Mouse (Mus musculus) spleen, postnatal 14 days (tissue): Measurements from ENCODE around the gene Nprl3.
"Not testable (repeated sequence)": the region's sequence is repeated elsewhere in the genome, so short reads cannot be mapped to it uniquely, and the experiment has no call there.

Source experiments
- DNase-seq, 2 experiments: peaks; one replicate each; pipeline ENCODE4 v3.0.0; 2021 to 2022; ENCODE audit warnings: low spot score in 2 of 2

Nprl3 gene

DNA sequence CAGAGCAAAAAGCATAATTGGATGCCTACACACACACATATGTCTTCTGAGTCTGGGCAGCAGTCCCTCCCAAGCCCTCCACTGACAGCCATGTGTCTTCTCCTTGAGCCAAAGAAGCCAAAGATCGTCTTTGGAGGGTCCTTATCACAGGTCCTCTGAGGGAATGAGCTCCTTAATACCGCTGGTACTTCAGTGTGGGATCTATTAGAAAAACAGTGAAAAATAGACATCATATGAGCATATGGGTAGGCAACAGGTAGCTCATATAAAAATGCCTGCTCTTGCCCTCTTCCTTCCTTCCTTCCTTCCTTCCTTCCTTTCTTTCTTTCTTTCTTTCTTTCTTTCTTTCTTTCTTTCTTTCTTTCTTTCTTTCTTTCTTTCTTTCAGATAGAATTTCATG lies 17.1 kb upstream of the Nprl3 start:
- DNase-seq: not testable (repeated sequence)

DNA sequence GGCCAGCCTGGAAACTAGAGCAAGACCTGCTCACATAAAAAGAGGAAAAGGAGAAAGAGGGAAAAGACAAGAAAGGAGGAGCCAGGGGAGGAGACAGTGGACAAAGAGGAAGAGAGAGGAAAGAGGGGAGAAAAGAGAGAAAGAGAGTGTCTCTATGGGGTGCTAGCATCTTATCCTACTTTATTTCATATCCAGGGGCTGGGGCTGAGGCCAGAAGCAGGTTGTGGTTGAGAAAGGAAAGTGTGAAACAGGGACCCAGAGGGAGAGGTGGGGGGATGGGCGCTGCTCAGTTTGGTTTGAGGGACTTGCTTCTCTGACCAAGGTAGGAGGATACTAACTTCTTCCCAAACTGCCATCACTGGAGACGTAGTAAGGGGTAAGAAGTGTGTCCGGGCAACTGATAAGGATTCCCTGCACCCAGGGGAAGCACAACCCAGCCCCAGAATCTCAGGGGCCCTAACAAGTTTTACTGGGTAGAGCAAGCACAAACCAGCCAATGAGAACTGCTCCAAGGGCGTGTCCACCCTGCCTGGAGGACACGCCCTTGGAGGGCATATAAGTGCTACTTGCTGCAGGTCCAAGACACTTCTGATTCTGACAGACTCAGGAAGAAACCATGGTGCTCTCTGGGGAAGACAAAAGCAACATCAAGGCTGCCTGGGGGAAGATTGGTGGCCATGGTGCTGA lies 15.7 kb upstream of the Nprl3 start, which contains the start of gene Hba-a1:
Gene Hba-a1, plus strand, starts transcription at position 421 of the 687 bp plus-strand sequence.
- DNase-seq: not testable (repeated sequence)

DNA sequence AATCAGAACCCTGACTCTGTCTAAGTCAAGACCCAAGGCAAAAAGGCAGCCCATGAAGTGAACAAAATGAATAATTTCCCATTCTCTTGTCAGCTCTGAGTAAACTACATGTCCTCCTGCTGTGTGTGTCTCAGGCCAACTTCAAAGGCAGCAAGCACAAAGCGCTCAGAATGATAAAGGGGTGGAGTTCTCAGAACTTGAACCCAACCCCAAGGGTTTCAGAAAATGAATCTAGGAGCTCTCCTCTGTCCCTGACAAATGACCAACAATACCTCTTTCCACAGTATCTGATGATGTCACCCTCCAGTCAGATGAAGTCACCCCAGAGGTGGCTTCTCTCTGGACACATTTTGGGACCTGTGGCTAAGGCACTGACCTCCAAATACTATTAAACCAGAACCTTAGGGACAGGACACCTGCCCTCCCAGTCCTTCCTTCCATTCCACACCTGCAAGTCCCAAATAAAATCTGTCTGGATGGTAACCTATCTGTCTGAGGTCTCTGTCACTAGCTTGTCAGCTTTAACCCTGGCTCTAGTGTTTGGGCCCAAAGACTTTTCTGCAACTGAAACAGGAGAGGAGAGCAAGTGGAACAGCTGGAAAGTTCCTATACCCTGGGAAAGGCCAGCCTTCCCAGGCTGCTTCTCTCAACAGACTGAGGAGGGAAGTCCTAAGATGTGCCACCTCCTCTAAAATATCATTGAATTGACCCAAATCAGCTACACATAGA lies 14.1 kb upstream of the Nprl3 start:
- DNase-seq: no peak

DNA sequence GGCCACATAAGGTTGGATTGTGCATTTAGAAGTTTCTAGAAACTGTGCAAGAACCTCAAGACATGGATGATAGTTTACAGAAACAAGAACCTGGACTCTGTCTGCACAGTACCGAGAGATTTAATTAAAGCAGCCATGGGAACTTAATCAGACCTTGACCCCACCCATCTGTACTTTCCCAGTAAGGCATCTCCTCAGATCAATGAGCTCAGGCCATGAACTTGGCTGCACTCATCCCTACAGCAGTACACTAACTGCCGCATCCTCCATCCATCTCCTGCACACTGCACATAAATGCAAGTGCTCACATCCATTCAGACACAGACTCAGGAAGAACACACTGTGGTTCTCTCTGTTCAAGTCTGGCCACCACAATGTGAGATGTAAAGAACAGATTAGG lies 13.1 kb upstream of the Nprl3 start:
- DNase-seq: no peak

DNA sequence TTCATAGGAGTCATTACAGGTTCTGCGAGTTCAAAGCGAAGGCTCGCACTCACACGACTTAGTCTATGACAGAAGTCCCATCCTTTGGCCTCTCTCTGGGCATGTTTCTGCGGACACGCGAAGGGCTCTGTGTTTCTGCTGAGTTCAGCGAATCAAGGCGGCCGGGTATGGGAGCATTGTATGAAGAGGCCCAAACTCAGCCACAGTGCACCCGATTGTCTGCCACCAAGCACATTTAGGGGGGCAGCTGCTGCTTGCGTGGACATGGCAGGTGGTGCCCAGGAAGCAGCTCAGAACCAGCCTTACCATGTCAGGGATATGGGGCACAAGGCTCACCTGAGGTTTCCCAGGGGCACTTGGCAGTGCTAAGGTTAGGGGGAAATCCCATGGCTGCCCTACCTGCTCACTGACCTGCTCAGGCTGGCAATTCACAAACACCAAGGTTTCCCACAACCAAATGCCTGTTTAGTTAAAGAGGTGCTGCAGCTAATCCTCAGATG lies 11.0 kb upstream of the Nprl3 start:
- no peak for DNase-seq

DNA sequence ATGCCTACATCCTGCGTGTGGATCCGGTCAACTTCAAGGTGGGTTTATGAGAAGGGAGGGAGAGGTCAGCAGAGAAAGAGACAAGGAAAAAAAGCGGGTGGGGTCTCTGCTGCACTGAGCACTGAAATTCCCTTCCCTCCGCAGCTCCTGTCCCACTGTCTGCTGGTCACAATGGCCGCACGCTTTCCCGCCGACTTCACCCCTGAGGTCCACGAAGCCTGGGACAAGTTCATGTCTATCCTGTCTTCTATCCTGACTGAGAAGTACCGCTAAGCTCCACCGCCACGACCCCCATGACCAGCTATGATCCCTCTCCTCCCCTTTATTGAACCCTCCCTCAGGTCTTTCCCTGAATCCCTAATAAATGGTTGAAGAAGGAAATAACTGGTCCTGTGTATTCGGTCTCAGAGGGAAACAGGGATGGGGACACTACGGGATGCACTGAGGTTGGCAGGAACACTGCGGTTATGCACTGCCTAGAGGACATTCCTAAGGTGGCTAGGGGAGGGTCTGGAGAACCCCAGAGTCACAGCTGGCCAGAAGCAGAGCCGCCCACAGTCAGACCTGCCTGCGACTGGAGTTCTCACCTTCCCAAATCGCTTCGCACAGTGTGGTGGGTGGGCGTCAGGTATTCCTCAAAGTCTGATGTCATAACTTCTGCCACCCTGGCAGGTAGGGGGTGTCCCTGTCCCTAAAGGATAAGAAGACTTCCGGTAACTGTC lies 10.4 kb upstream of the Nprl3 start:
- no peak for DNase-seq

DNA sequence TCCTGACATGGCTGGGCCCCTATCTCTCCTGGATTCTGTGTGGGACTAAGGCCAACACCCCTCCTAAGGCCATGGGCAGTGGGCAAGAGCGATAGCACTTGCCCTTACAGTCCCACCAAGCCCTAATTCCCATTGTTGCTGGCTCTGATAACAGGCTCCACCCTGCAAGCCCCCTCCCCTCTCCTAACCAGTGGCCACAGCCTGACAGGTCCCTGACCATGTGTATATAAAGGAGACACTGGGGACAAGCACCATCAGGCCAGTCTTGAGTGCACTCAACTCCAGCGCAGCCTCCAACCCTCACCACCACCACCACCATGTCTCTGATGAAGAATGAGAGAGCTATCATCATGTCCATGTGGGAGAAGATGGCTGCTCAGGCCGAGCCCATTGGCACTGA lies 8.8 kb upstream of the Nprl3 start, which contains the start of gene Hba-x:
Gene Hba-x, plus strand, starts transcription at position 54 of the 400 bp plus-strand sequence.
- no peak for DNase-seq

DNA sequence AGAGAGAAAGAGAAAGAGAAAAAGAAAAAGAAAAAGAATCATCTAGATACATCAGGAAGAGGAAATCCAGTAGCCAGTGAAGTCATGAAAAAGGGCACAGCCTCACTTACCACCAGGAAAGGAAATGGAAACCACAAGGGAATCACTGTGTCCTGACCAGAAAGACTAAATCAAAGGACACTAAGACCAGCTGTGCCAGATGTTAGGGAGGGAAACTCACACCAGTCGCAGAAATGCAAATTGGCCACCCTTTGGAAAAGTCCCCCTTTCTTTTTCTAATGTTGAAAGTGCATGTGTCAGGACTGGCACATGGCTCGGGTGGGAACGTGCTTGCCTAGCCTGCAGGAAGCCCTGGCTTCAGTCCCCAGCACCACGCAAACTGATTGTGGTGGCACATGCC lies 3.7 kb upstream of the Nprl3 start:
- no peak for DNase-seq

DNA sequence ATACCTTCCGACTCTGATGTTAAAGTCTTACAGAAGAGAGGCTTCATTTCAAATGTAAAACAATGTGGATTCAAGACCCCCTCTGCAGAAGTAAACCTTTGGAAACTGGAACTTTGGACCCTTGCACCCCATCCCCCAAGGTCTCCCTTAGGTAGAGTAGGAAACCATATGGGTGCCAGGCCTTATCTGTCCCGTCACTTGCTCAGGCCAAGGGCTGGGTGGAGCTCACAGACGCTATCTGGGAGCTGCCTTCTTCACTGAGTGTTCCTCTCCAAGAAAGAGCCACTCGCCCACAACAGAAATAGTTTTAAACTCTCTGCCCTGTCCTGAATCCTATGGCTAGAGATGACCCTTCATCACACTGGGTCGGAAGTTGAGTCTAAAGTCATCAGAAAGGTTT lies 1.4 kb upstream of the Nprl3 start:
- DNase-seq: peak in 1 of 2 experiments; percentile 44

DNA sequence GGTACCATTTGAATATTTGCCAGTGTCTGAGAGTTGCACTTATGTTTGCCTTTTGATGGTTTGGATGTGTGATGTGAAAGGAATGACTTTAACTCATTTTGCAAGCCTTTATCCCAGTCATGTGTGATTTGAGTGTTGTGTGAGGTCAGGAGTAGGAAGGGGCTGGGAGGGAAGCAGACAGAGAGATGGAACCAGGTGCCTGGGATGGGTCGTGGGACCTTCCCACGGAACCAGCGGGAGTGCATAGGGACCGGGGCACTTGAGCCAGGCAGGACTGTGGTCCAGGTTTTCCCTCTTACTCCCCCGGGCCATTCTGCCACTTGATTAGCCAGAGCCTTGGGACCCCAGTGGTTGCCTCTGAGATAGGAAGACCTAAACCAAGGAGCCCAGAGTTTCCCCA lies 457 bp upstream of the Nprl3 start:
- DNase-seq: no peak

DNA sequence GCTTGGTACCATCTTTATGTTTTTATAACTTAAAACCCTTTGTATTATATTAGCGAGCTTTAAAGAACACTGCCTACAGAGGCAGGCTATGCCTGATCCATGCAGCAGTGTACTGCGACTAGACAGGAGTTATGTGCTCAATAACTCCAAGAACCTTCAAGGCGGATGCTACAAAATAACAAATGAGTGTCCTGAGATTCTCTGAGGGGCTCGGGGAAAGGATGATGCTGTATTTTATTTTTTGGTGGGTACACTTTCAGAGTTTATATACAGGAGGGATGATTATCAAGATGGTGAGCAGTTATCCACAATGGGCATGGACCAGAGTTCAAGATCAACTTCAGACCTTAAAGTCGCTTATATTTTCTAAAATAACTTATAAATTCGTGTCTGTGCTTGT lies 731 bp downstream of the Nprl3 start:
- DNase-seq: no peak

DNA sequence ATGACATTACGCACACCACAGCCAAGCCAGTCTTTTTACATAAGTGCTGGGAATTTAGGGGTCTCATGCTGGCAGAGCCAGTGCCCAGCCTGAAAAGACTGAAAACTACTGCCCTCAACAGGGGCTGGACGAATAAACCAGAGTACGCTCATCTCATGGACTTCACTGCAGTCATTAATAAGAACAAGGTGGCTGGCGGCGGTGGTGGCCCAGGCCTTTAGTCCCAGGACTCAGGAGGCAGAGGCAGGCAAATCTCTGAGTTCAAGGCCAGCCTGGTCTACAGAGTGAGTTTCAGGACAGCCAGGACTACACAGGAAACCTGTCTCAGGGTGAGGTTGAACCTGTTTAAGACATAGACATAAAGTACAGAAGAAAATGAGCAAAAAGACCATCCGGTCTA lies 1.3 kb downstream of the Nprl3 start:
- no peak for DNase-seq

DNA sequence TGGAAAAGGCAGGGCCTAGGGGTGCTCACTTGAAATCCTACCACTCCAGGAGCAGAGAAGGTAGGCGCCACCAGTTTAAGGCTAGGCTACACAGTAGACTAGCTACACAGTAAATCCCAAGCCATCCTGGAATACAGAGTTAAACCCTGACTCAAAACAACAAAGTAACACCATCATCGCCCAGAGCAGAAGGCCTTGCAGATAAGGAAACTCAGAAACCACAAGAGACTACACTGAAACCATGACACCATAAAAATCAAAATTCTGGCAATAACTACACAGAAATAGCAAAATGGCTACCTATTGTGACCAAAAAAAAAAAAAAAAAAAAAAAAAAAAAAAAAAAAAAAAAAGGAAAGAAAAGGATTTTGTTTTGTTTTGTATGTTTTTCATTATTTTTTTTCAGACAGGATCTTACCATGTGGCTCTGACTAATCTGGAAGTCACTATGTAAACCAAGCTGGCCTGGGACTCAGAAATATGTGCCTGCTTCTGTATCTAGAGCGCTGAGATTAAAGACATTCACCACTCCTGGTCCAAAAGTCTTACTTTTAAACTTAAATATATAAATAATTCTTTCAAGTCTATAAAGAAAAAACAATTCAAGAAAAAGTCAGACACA lies 2.3 kb downstream of the Nprl3 start:
- no peak for DNase-seq

DNA sequence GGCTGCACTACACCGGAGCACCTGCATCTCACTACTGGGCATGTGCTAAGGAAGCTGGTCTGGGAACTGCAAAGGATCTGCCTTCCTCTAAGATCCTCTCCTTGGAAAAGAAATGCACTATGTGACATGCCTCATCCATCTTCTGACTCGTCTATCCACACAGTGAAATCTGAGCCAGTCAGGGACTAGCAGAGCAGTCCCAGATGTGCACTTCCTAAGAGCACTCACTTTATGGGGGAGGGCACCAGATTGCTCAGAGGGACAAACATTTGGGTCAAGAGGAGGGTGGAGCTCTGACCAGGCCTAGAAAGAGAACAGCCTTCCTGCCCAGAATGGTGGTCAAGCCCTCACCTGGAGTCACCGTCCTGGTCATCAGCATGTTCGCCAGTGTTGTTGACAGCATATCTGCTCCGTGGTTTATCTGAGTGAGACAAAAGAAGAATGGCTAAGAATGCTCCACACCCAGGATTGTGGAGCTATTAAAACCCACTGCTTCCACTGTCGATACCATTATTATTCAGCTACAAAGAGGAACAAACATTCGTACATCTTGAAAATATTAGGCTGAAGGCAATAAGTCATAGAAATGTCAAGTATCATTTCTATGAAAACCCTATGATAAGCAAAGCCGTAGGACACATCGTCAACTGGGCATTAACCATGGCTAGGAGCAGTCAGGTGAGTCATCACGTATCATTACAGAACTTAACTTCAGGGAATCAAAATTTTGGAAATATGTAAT lies 4.7 kb downstream of the Nprl3 start:
- DNase-seq: no peak

DNA sequence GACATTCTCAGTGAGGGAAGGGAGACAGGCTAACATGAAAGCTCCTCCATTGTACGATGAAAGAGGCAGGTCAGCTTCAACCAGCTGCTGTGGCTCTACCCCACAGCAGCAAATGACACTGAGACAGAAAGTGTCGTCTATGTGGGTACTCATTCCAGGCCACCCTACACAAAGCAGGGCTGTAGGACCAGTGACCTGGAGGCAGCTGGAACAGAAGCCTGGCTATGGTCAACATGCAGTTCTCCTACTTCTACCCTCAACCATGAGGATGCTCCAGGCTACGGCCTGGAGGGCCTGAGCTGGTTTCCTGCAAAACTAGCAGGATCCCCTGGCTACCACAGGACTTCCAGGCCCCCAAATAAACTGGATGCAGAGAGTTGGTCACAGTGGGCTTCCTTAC lies 10.9 kb downstream of the Nprl3 start:
- no peak for DNase-seq

DNA sequence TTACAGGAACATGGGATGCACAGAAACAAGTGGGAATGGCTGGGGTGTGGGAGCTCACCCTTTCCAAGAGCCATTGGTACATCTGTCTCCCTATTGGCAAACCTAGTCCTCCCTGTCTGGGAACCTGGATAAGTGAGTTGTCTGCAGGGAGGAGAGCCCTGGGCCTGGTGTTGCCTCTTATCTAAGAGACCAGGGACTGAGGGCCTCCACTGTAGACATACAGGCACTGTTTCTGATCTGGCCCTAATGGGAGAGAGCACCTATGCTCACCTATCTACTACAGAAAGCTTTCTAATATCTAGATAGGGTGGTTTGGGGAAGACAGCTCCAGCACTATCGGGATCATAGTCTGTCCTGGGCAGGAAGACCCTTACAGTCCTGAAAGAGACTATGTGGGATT lies 11.4 kb downstream of the Nprl3 start:
- DNase-seq: no peak

DNA sequence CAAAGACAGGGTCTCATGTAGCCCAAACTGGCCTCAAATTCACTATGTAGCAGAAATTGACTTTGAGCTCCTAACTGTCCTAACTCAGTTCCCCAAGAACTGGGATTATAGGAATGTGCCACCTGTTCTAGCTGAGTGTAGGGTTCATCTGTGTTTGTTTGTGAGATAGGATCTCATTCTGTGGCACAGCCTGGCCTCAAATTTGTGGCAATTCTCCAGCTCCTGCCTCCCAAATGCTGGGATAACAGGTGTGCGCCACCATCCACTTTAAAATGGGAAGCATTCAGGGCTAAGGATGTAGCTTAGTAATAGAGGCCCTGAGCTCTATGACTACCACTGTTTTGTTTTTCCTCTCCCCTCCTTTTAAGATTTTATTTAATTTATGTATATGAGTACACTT lies 14.4 kb downstream of the Nprl3 start:
- no peak for DNase-seq

DNA sequence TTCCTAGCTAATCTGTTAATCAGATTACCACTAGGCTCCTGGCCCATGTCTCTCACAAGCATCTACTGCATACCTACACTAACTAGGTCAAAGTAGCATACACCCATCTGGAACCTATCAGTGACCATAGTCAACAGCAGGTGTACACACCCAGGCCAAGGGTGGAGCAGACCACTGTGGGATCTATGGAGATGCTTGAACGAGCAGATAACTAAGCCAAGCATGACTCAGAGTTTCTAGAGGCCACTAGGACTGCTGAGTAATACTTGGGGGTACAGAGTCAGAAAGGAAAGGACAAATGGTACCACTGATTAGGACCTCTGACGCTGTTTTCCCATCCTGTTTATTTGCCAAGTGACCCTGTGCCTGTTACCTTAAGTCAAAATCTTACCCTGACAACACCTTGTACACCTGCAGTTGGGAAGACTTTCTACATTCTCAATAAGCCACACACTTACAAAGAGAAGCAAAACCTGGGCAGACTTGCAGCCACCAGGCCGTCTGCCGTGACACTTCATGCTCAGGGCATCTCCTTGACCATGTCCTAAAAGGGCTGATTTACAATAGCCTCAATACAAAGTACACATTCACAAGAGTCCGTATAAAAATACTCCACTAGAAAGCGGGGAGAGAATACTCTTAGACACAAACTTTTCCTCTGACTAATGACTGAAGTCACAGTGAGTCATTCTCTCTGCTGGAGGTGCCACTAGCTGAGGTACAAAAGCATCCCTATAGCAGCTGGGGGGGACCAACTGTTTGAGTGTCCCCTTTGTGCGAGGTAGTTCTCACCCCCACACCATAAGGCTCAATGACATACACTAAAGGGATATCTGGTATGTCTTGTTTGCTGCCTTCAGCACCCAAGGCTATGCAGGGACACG lies 16.4 kb downstream of the Nprl3 start:
- peak; percentile 41 to 55 for DNase-seq

DNA sequence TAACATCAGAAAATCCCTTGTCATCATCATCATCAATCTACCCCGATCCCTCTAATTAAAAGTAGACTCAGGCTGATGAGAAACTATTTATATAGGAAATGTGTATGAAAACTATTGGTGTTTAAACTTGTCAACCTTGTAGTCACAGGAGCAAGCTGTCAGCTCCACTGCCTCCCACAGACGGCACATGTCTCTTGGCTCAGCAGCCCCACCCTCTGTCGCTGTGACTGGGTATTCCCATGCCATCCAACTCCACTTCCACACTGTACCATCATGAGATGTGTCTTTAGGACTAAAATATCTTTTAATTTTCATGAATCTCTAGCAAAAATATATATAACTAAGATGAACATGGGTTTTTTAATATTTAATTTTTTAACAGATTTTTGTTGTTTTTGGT lies 19.2 kb downstream of the Nprl3 start:
- DNase-seq: no peak

DNA sequence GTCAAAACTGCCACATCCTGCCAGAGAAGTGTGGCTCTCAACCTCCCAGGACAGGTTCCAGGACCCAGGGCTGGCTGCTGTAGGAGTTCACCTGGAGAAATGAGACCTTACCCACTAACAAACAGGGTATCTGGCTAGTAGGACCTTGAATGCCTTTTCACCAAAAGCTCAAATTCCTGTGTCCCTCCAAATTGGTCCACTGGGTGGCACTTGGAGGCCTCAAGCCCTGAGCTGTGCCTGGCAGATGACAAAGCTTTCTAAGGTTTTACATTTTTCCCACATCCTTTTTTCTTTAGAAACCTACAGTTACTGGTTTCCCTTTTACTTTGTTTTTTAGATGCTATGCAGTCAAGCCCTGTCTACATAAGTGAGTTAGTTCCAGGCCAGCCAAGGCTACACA lies 20.4 kb downstream of the Nprl3 start:
- peak; percentile 39 to 55 for DNase-seq
